Mouse (Mus musculus) heart, embryonic 10.5 days (tissue): Measurements from ENCODE around the gene Pomp. TPM values are rescaled to one million over a fixed set of nuclear protein-coding genes. Genes with fewer than 3 reads are reported as not detected.

Experiments used
- DNase-seq: peaks from one replicate; pipeline ENCODE4 v3.0.0-alpha.2; 2017; ENCODE audit warnings: low spot score
- H3K27ac ChIP-seq: fragments of 300-500 bp; sonication (generic); 2 replicates; pipeline ENCODE4 v1.5.1; 2016; ENCODE audit warnings: mild to moderate bottlenecking
- H3K27me3 ChIP-seq: fragments of 300-500 bp; sonication (generic); 2 replicates; pipeline ENCODE4 v1.6.1; 2016; ENCODE audit warnings: mild to moderate bottlenecking; ENCODE audit not compliant: poor library complexity, insufficient read depth, severe bottlenecking
- H3K36me3 ChIP-seq: fragments of 300-500 bp; sonication (generic); 2 replicates; pipeline ENCODE4 v1.6.1; 2016; ENCODE audit warnings: mild to moderate bottlenecking, moderate library complexity
- H3K4me1 ChIP-seq: fragments of 300-500 bp; sonication (generic); 2 replicates; pipeline ENCODE4 v1.6.1; 2016; ENCODE audit warnings: mild to moderate bottlenecking
- H3K4me3 ChIP-seq: fragments of 300-500 bp; sonication (generic); 2 replicates; pipeline ENCODE4 v1.5.1; 2016; ENCODE audit warnings: mild to moderate bottlenecking, moderate library complexity
- H3K9me3 ChIP-seq: fragments of 300-500 bp; sonication (generic); 2 replicates; pipeline ENCODE4 v1.6.1; 2016; ENCODE audit warnings: mild to moderate bottlenecking, moderate library complexity
- WGBS: fragments of 180-500 bp; shearing (Covaris S2); methylation state at CpG from one replicate; pipeline ENCODE4 v1.1.7; 2016; 5-methylcytosine and 5-hydroxymethylcytosine counted together
- polyA plus RNA-seq: library from polyadenylated mRNA; unstranded; fragments of >200 nt; fragmentation: Nextera tagmentation; extraction: Ambion mirVana; gene quantifications from 2 replicates; pipeline ENCODE4 v1.2.1, GENCODE M21; 2016

Gene Pomp
- polyA plus RNA-seq, 1 experiment from 2014 or later = 458 TPM

DNA sequence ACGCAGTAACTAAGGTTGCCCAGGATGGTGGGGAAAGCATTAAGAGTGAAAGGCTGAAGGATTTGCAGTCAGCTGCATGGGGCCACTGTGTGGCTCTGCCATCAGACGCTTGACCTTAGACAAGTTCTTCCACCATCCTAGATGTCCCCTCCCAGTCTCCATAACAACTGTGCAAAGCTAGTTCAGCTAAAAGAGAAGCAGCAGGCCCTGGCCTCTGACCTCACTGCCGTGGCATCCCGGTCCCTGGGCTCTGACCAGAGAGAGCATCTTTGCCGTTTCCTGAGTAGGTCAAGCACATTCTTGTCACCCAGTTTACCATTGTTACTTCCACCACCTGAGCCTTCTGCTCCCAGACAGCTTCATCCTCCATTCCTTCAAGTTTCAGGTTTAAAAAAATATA is 33.7 kb upstream of the Pomp start:
- Histone ChIP-seq H3K27ac (no peak overlapping the region), H3K27me3 (no peaks in the 10 kb centered on the region), H3K36me3 (no peaks in the 10 kb centered on the region), H3K9me3 (no peaks in the 10 kb centered on the region), H3K4me3 (no peak overlapping the region), H3K4me1 (peaks cover 22% of the 10 kb centered on the region)
- 22% methylated on average over 5 of the region's 5 CpGs for WGBS
- no peak for DNase-seq

DNA sequence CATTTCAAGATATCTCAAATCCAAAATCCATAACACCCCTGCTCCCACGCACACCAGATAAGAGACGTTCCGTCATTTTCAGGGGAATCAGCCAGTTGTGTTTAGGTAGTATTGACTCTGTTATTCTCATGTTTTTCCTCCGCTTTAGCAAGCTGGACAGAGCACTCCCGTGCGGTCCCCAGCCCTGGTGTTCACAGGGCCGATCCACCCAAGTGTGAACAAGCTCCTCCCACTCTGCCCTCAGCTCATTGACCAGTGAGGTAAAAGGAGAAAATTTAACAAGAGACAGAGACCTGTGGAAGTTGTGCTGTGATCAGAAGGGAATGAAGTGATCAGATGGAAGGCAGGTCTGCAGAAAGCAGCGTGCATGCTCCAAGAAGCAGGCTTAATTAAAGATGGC is 31.4 kb upstream of the Pomp start:
- Histone ChIP-seq H3K4me1 (peaks cover 26% of the 10 kb centered on the region), H3K27ac (no peak overlapping the region), H3K36me3 (no peaks in the 10 kb centered on the region), H3K4me3 (no peak overlapping the region), H3K9me3 (no peaks in the 10 kb centered on the region), H3K27me3 (no peaks in the 10 kb centered on the region)
- DNase-seq = no peak
- WGBS = 84% methylated on average over 8 of the region's 8 CpGs

DNA sequence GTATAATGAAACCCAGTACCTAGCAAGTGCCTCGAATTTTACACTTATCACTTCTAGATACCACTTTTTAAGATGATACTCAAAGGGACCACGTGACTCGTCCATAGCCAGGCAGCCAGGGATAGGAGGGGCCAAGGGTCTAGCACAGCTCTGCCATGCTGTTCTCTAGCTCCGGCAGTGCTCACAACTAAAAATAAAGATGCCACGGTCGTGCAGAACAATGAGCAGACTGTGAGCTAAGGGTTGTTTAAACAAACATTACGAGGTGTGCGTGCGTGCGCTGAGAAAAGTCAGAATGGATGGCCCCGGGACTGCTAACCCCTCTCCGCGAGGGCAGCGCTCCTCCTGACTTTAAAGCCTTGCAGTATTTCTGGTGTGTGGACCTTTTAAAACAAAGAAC is 27.4 kb upstream of the Pomp start:
- Histone ChIP-seq H3K4me1 (peaks cover 15% of the 10 kb centered on the region), H3K27me3 (peaks cover 3% of the 10 kb centered on the region; the same call in 1 of the 2 replicates), H3K9me3 (no peaks in the 10 kb centered on the region), H3K27ac (0 out of 2 replicates have a peak overlapping the region, but pooled peaks have one; percentile 47), H3K36me3 (no peaks in the 10 kb centered on the region), H3K4me3 (no peak overlapping the region)
- 37% methylated on average over 14 of the region's 14 CpGs for WGBS
- DNase-seq = no peak

DNA sequence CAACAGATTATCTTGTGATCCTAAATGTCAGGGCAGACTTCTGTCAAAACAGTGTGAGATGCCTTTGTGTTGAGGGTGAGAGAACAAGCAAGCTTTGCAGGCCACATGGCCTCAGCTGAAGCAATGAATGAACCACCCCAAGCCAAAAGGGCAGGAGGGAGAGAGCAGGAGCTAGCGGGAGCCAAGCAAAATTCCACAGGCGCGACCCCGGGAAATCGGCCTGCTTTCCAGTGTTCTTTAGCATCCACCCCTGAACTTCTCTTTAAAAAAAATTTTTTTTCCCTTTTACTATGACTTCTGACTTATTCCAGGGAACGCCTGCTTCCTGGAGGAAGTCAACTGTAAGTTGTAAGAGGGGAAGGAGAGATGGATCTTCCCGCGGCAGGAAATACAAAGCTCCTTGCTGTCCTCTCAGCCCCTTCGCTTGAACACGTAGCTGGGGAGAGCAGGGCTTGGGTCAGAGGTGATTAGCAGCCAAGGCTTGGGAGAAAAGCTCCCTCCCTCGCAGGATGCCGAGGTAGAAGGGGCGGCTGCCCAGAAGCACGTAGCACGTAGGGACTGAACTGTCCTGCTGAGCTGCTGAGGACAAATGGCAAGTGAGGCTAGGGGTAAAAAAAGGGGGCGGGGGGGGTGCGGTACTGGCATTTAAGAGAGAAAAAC is 25.3 kb upstream of the Pomp start:
- no peaks in the 10 kb centered on the region for H3K36me3 ChIP-seq
- DNase-seq = no peak
- no peaks in the 10 kb centered on the region for H3K9me3 ChIP-seq
- no peak overlapping the region for H3K4me3 ChIP-seq
- H3K4me1 ChIP-seq = peaks cover 15% of the 10 kb centered on the region
- peak overlapping the region; percentile 44; the same call in 1 of the 2 replicates for H3K27ac ChIP-seq
- 9% methylated on average over 17 of the region's 17 CpGs for WGBS
- peaks cover 3% of the 10 kb centered on the region; the same call in 1 of the 2 replicates for H3K27me3 ChIP-seq

DNA sequence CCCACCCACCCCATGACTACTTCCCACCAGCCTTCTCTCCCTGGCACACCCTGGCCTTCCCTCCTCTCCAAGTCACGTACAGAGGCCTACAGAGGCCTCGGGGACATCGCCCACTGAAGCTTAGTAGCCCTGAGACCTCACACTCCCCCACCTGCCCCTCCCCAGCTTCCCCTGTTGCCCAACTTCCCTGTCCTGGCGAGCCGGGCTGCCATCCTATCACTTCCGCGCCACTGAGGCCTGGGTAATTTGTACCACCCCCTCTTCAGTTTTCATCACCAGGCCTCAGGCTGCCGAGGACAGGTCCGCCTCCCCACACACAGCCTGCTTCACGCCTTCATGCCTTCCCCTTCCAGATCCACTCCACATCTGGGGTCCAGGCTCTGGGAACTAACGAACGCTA is 20.8 kb upstream of the Pomp start:
- H3K27me3 ChIP-seq = peaks cover 3% of the 10 kb centered on the region; the same call in 1 of the 2 replicates
- no peak overlapping the region for H3K4me3 ChIP-seq
- H3K9me3 ChIP-seq = no peaks in the 10 kb centered on the region
- no peak for DNase-seq
- no peaks in the 10 kb centered on the region for H3K36me3 ChIP-seq
- no peak overlapping the region for H3K27ac ChIP-seq
- peaks cover 10% of the 10 kb centered on the region for H3K4me1 ChIP-seq
- WGBS = 55% methylated on average over 12 of the region's 12 CpGs

DNA sequence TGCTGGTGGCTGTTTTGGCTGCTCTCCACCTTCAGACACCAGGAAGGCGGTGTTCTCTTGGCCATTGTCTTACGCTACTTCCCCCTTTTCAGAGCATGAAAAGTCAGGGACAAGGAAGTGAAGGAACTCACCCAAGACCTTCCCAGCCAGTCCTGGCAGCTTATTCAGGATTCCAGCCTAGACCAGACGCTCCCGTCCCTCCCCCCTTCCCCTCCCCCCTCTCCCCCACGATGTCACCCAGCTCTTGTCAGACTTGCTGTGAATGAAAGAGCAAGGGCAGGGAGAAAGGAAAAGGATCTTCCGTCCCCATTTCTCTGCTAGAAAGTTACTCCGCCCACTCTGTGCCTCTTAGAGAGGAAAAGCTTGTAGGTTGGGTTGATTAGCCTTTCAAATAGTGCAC is 16.9 kb upstream of the Pomp start:
- no peak overlapping the region for H3K4me3 ChIP-seq

DNA sequence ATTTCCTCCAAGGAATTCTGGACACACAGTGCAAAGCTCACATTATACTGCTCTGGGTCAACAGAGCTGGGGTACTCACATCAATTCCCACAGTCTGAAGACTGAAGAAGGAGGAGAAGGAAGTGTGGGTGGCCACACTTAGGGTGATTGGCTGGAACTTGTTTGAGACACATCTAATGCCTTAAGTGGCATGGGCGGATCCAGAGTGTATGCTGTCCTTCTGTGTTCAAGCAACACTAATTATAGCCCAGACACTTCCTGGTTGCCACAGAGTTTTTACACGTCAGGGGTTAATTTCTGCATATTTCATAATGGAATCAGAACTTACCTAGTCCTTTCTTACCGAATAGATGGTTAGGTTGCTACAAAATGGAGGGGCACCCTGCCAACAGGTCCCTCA is 14.9 kb upstream of the Pomp start:
- DNase-seq = no peak
- no peak overlapping the region for H3K27ac ChIP-seq
- H3K36me3 ChIP-seq = no peaks in the 10 kb centered on the region
- WGBS = 53% methylated on average over 3 of the region's 3 CpGs
- no peak overlapping the region for H3K4me3 ChIP-seq
- H3K9me3 ChIP-seq = no peaks in the 10 kb centered on the region
- H3K27me3 ChIP-seq = no peaks in the 10 kb centered on the region
- H3K4me1 ChIP-seq = peaks cover 3% of the 10 kb centered on the region; the same call in 1 of the 2 replicates

More for the DNA sequence above, 16.9 kb upstream of the Pomp start:
- no peaks in the 10 kb centered on the region for H3K4me1 ChIP-seq
- 48% methylated on average over 7 of the region's 7 CpGs for WGBS
- no peaks in the 10 kb centered on the region for H3K9me3 ChIP-seq
- DNase-seq = no peak
- no peak overlapping the region for H3K27ac ChIP-seq
- H3K27me3 ChIP-seq = no peaks in the 10 kb centered on the region
- no peaks in the 10 kb centered on the region for H3K36me3 ChIP-seq

DNA sequence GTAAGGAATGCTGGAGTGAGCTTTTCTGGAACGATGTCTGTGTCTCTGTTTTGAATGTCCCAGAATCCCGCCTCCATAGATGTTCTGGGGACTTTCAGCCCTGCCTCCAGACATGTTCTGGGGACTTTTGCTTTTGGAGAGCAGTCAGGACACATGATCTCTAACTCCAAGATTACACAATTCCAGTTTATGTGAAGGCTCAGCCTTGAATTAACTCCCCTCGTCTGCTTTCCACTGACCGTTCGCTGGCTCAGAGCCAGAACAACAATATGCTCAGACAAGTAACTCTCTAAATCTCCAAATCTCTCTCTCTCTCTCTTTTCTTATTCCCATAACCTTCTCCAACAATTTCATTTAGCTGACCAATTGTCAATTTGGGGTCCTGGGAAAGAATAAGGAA is 12.9 kb upstream of the Pomp start:
- H3K4me3 ChIP-seq = no peak overlapping the region
- DNase-seq = no peak
- no peak overlapping the region for H3K27ac ChIP-seq
- WGBS = 74% methylated on average over 5 of the region's 5 CpGs
- no peaks in the 10 kb centered on the region for H3K36me3 ChIP-seq
- no peaks in the 10 kb centered on the region for H3K9me3 ChIP-seq
- no peaks in the 10 kb centered on the region for H3K27me3 ChIP-seq
- peaks cover 12% of the 10 kb centered on the region; the same call in 1 of the 2 replicates for H3K4me1 ChIP-seq

DNA sequence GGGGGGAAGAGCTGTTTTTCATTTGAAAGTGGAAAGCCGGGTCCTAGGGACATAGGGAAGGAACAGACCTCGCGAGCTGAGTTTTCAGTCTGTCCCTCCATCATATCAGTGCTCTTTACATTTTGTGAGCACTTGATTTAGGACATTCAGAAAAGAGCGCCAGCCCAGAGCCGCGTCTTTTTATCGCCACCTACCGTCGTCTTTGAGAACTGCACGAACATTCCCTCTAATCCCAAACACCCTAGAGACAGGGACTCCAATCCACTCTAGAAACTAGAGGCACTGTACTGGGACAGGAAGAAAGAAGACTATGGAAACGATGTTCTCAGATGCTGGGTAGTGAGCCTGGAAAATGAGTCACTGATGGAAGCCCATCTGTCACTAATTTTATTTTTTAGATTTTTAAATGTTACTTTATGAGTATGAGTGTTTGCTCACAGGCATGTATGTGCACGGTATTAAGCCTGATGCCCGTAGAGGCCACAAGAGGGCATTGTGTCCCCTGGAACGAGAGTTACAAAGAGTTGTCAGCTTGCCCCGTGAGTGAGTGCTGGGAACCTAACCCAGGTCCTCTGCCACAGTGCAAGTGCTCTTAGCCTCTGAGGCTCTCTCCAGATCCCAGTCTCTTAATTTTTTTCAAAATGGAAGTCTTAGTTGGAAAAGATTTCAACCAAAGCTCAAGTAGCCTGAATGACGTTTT is 11.9 kb upstream of the Pomp start:
- peak; percentile 85 for DNase-seq
- peaks cover 17% of the 10 kb centered on the region; the same call in 1 of the 2 replicates for H3K4me1 ChIP-seq
- H3K36me3 ChIP-seq = no peaks in the 10 kb centered on the region
- H3K27me3 ChIP-seq = no peaks in the 10 kb centered on the region
- WGBS = 24% methylated on average over 16 of the region's 16 CpGs
- no peak overlapping the region for H3K4me3 ChIP-seq
- H3K27ac ChIP-seq = no peak overlapping the region
- H3K9me3 ChIP-seq = no peaks in the 10 kb centered on the region

DNA sequence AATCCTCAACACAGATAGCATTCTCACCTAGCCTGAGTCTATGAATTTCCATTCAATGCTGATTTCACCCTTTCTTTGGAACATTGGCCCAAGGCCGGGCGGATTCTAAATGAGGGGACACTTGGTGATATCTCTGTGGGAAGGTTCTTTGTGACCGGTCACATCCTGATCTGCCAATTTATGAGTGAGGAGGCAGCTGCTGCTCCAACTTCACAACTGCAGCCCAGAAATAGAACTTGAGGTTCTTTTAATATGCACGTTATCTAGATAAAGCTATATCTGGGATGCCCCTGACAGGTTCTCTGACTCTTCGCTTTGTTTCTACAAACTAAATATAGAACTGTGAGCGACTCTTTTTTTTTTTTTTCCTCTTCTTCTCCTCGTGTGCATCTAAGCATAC is 10.1 kb upstream of the Pomp start:
- Histone ChIP-seq H3K4me3 (no peak overlapping the region), H3K36me3 (no peaks in the 10 kb centered on the region), H3K4me1 (peaks cover 17% of the 10 kb centered on the region; the same call in 1 of the 2 replicates), H3K27me3 (no peaks in the 10 kb centered on the region), H3K9me3 (no peaks in the 10 kb centered on the region), H3K27ac (peak overlapping the region; percentile 60; the same call in 1 of the 2 replicates)
- DNase-seq = no peak
- WGBS = 33% methylated on average over 7 of the region's 7 CpGs

DNA sequence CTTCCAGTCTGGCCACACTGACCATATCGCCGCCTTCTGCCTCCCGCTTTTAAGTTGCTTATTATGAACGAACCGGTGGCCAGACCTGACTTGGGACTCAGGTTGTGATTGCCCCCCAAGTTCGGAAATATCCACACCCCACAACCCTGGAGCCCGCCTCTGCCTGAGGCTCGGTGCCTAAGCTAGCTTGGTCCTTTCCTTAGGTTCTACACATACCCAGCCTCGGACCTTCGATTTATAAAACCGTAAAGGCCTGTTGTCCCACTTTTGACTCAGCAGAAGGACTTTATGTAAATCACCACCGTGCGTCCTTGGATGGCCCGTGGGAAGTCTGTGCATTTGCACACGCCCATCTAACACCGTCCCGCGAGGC is 199 bp upstream of the Pomp start:
- H3K27me3 ChIP-seq = no peaks in the 10 kb centered on the region
- H3K36me3 ChIP-seq = peaks cover 29% of the 10 kb centered on the region
- H3K9me3 ChIP-seq = no peaks in the 10 kb centered on the region
- no peak for DNase-seq
- peak overlapping the region; percentile 99 for H3K4me3 ChIP-seq
- H3K27ac ChIP-seq = peak overlapping the region; percentile 94
- WGBS = 2% methylated on average over 18 of the region's 18 CpGs
- H3K4me1 ChIP-seq = peaks cover 14% of the 10 kb centered on the region

DNA sequence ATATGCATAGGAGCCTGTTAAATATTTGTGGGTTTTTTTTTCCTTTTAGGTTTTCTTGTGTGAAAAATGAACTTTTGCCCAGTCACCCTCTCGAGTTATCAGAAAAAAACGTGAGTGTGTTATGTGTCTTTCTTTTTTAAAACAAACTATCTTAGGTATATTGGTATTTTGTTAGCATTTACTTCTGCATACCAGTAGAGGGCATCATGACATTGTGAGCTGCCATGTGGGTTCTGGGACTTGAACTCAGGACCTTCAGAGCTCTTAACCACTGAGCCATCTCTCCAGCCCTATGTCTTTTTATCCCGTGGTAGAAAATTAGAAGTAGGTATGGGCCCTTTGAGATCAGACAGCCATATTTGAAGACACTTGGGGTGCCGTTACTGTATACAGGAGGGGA is 8.4 kb downstream of the Pomp start:
- no peaks in the 10 kb centered on the region for H3K9me3 ChIP-seq
- no peak overlapping the region for H3K27ac ChIP-seq
- no peak overlapping the region for H3K4me3 ChIP-seq
- no peak for DNase-seq
- WGBS = 89% methylated on average over 4 of the region's 4 CpGs
- no peaks in the 10 kb centered on the region for H3K4me1 ChIP-seq
- H3K27me3 ChIP-seq = no peaks in the 10 kb centered on the region
- peaks cover 98% of the 10 kb centered on the region for H3K36me3 ChIP-seq

DNA sequence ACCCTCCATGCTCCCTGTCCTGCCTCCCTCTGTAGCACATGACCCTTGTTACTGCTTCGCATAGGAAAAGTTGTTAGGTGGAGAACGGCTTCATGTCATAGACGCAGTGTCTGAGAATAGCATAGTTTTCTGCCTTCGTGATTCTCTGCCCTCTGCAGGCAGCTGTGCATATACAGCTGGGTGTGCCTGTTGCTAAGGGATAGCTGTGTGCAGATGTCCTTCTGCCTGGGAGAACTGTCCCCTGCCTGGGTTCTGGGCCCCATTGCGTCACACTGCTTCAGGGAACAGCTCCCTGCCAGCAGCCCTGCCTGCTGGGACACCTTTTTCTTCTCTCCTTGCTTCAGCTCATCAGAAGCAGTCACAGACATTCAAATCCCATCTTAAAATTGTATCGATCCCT is 9.3 kb downstream of the Pomp start:
- peaks cover 98% of the 10 kb centered on the region for H3K36me3 ChIP-seq
- WGBS = 92% methylated on average over 6 of the region's 6 CpGs
- H3K4me3 ChIP-seq = no peak overlapping the region
- no peak overlapping the region for H3K27ac ChIP-seq
- H3K27me3 ChIP-seq = no peaks in the 10 kb centered on the region
- no peaks in the 10 kb centered on the region for H3K4me1 ChIP-seq
- DNase-seq = no peak
- no peaks in the 10 kb centered on the region for H3K9me3 ChIP-seq
